Mouse (Mus musculus): ENCODE results near the gene Wars2.

DNA sequence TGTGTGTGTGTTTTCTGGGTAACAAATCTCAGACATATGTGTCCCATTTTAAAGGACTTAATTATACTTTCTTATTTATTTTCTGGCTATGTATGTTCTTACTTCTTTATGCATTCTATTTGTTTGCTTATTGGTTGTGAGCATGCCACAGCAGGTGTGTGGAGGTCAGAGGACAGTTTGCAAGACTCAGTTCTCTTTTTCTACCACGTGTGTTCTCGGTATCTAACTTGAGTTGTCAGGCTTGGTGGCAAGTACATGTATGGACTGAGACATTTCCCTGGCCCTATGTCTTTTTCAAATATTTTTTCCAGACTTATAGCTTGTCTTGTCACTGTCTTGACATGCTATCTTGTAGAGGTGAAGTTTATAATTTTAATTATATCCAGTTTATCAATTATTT is 21.3 kb downstream of the Wars2 start:
- TF ChIP-seq CTCF (IDR thresholded peaks at IDR 0.05; ENCODE audit: low read depth, low read length) = no peak
- no peak for TF ChIP-seq POLR2A (IDR thresholded peaks at IDR 0.05; ENCODE audit: borderline replicate concordance, low read depth, low read length)
